Mouse (Mus musculus) gonadal fat pad, adult 2 months (tissue): ENCODE data around the gene Tnfaip3. TPM values are rescaled to one million over a fixed set of nuclear protein-coding genes. Genes with fewer than 3 reads are reported as not detected.

Experiments
- DNase-seq: peaks from one replicate; pipeline ENCODE4 v3.0.0-alpha.2; 2012; ENCODE audit warnings: low read depth
- polyA plus RNA-seq: library from polyadenylated mRNA; depleted of rRNA; stranded (reverse); fragments of >200 nt; gene quantifications from 2 replicates; pipeline ENCODE4 v1.2.3, GENCODE M21; 2012; rRNA removed

The Tnfaip3 gene
- polyA plus RNA-seq, 1 experiment = 4.2 TPM

DNA sequence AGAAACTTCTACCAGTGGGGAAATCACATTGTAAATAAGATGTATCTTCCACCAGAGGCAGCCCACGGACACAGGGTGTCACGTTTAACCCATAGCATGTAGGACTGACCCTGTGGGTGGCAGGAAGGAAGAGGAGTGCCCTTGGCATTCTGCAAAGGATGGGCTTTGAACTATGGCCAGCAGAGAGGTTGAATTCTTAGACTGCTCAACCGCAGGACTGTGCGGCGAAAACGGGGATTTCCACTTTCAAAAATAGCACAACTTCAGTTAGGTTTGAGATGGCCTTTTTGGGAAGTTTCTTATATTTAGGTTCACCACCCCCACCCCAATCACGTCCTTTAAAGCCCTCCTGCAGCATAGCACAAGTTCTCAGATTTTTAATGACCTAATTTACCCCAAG, 50.6 kb downstream of the Tnfaip3 start:
- DNase-seq = no peak

DNA sequence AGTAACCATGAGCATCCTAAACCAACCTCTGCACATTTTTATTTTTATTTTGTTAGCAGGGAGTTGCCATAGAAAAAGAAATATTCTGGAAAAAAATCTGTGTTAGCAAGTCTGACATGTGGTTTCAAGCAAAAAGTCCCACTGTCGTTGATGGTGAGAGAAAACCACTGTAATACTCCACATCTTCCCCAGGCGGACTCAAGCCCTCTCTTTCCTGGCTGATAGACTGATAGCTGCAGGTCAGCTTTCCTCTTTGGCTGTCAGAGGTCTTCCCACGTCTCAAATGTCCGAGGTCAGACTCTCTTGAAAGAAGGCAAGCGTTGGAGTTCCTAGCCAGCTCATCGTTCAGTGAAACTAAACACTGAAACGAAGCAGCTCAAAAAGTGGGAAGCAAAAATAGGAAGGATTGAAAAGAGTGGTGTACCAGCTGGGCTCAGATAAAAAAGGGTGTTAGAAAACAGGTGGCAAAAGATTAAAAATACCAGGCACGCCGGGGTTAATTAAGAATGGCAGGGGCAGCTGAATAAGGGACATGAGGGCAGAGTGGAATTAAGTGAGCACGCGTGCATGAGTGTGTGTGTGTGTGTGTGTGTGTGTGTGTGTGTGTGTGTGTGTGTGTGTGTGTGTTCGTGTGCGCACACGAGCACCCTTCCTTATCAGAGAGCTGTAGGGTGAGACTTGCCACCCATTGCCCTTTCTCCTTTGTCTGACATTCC, 55.5 kb downstream of the Tnfaip3 start:
- DNase-seq = no peak

DNA sequence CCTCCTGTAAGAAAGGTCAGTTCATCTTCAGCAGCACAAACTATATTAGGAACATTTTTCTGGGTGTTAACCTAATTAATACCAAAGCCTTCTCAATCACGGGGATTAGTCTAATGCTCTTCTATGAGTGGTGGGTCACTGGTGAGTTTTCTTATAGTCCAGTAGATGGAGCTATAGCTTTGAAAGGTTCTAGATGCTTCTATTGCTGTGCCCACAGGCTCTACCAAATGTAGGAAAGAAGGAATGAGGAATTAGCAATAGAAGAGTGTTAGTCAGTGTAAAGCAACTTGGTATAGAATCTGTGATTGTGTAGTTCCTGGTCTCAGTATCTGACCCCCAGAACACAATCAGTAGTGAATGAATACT, 61.8 kb downstream of the Tnfaip3 start:
- no peak for DNase-seq

DNA sequence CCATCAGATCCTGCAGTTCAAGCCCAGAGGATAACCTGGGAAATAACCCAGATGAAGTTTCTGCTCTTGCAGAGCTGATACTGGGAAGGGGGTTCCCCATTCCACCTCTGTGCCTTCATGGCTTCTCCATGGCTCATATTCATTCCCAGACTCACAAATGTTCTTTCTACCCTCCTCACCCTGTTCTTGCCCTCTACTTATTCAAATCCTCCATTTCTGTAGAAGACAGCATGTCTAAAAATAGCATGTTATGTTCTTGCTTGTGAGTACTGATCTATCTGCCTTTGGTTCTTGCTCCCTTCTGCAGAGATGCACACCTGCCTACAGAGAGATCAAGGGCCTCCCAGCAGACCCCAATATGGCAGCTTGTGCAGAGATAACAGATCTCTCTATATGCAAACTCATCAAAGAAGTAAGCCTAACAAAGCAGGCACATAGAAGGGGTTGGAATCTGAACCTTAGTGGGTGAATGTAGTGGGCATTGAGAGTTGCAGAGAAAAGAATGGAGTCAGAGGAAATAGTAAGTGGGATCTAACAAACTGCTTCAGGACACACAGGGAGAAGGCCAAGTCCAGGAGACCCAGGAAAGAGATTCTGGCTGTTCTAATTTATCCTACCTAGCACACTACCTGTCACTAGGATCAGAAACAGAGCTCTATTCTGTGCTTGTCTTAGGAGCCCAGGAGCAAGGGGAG, 62.3 kb downstream of the Tnfaip3 start:
- no peak for DNase-seq

Other genes starting within 250 kb of the Tnfaip3 start
- gene Gm4922, start 228.9 kb downstream of the Tnfaip3 start, polyA plus RNA-seq = not detected in 2 replicates
- gene Perp, start 170.6 kb downstream of the Tnfaip3 start, polyA plus RNA-seq = 70.5 and 83.5 TPM in 2 replicates